Mouse (Mus musculus) heart, adult 11 months (tissue): Measurements from ENCODE around the gene Plod2.
A peak's percentile ranks its signal among the peaks of the same experiment; 100 is the strongest.

Experiments used
- DNase-seq: peaks from one replicate; pipeline ENCODE4 v3.0.0; 2022

The Plod2 gene

GRCm38 (mm10) chr9:92603541-92603940 lies 61.5 kb downstream of the Plod2 start:
- DNase-seq, result no peak

GRCm38 (mm10) chr9:92610628-92611267 lies 68.7 kb downstream of the Plod2 start:
- DNase-seq, result peak; percentile 79

DNA sequence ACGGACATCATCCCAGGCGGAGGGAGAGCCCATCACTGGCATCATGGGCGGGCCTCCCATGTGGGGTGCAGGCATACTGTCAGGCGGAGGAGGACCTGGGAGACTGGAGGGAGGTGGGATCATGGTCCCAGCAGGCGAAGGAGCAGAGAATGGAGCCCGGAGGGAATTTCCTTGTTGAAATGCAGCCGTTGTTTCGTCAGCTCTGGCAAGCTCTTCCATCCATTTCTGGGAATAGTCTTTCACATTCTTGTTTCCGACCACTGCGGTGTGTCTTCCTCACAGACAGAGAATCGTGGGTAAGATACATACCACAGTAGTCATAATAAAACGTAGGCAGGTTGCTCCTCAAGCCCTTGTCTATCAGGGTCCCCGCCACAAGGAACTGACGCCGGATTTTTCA lies 70.6 kb downstream of the Plod2 start:
- peak; percentile 90 for DNase-seq

GRCm38 (mm10) chr9:92613206-92613605 lies 71.2 kb downstream of the Plod2 start:
- DNase-seq, result peak; percentile 91

DNA sequence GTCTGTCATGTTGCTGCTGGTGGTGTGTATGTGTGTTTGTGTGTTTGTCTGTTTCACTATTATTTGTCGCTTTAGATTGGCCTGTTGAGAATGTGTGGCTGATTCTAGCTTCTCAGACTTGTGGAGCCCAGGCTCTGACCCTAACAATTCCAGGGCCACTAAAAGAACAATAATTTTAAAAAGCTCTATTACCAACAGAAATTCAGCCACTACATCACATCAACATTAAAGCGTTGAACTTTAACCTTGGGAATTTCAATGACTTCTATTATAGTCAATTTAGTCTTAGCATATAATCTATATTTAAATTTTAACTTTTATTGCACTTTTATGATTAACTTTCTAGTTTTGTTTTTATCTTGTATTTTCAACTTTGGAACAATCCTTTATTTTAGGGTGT lies 74.4 kb downstream of the Plod2 start:
- no peak for DNase-seq

DNA sequence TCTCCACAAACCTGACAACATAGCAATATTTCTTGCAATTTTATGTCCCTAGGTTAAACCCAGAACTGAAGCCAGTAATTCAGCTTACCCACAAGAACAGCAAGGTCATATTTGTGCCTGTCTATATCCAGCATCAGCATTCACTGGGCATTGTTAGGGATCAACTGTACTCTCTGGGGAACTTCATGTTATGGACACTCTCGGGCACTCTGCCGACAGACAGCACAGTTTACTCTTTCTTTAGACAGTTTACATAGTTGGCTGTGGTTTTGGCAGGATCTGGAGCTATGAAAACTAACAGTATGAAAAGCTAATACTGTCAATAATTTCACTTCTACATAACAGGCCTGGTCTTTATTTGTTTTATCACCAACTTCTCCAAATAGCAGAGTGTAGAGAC lies 75.4 kb downstream of the Plod2 start:
- DNase-seq, result peak; percentile 48

GRCm38 (mm10) chr9:92620088-92620487 lies 78.1 kb downstream of the Plod2 start:
- DNase-seq, result peak; percentile 53

- peak; percentile 89 for DNase-seq
These were observed 79.2 kb downstream of the Plod2 start for GRCm38 (mm10) chr9:92621246-92621645.

GRCm38 (mm10) chr9:92621878-92622282 lies 79.9 kb downstream of the Plod2 start:
- DNase-seq, result peak; percentile 79

GRCm38 (mm10) chr9:92634792-92635191 lies 92.8 kb downstream of the Plod2 start:
- DNase-seq, result peak; percentile 4

- DNase-seq, result peak; percentile 93
These were observed 97.3 kb downstream of the Plod2 start for GRCm38 (mm10) chr9:92639200-92639897.

DNA sequence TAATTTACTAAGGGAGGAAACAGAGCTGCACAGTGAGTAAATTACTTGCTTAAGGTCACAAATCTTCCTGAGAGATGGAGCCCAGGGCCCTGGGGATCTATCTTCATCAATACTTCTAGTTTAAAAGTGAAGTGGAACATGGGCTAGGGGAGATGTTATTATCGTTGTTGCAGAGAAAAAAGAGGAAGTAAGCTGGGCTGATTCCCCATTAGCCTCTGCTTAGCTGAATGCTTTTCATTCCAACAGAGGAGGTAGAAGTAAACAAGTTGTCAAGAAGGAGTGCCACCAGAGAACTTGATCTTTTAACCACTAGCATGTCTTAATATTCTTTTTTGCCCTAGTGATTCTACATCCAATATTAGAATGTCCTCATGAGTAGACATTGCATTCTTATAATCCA lies 99.7 kb downstream of the Plod2 start:
- peak; percentile 43 for DNase-seq
